Mouse (Mus musculus) olfactory bulb, adult 2 months (tissue): Measurements from ENCODE around the gene Rnf13.

Experiments used
- CTCF ChIP-seq: fragments of 200-500 bp; IDR thresholded peaks from 2 replicates; pipeline ENCODE4 v1.5.1; 2012; ENCODE audit warnings: low read depth, mild to moderate bottlenecking, low read length, moderate library complexity; ENCODE audit not compliant: insufficient read depth
- POLR2A ChIP-seq: fragments of 200-500 bp; IDR thresholded peaks from 2 replicates; pipeline ENCODE4 v1.6.1; 2012; ENCODE audit warnings: mild to moderate bottlenecking, low read depth, low read length, moderate library complexity; ENCODE audit not compliant: insufficient read depth

GRCm38 (mm10) chr3:57736419-57737095 is 695 bp downstream of the Rnf13 start:
- TF ChIP-seq CTCF (no peak), POLR2A (no peak)
